Mouse (Mus musculus) liver, postnatal 0 days (tissue): ENCODE measurements at regions not wholly inside any gene's neighbourhood (a gene's known extent, or its start where the extent isn't known, plus 50 kb on each side); places are given as distances from the start of the nearest gene placed in this dataset.

Experiments used
- CTCF ChIP-seq: sonication (generic); IDR thresholded peaks from 2 replicates; pipeline ENCODE4 v1.5.1; 2016; ENCODE audit warnings: antibody characterized with exemption, low read depth
- EP300 ChIP-seq: IDR thresholded peaks from 2 replicates; pipeline ENCODE4 v1.6.1; 2016; ENCODE audit warnings: antibody characterized with exemption, low read depth, mild to moderate bottlenecking

DNA sequence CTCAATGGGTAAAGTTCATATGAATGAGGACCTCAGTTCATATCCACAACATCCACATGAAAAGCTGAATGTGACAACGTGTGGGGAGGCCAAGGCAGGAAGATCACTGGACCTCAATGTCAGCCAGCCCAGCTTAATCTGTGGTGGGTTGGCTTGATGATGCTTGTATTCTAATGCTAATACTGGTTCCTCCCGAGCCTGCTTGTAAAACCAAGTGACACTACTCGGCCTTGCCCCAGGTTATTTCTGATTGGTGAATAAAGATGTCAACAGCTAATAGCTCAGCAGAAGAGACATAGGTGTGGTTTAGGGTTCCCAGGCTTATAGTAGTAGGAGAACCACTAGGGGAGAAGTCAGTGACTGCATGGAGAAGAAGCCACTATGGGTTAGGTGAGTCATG lies 272.2 kb upstream of the Pfn2 start:
- TF ChIP-seq EP300: no peak
- TF ChIP-seq CTCF: no peak
